Mouse (Mus musculus) ES-E14 (cell line): ENCODE results near the gene Zfp410. TPM values are rescaled to one million over a fixed set of nuclear protein-coding genes. Genes with fewer than 3 reads are reported as not detected.

ENCODE experiments used
- DNase-seq: peaks from one replicate; pipeline ENCODE4 v3.0.0-alpha.2; 2013; ENCODE audit warnings: low read depth, low spot score
- H3K27ac ChIP-seq: 2 replicates; pipeline ENCODE4 v1.5.1; 2012; ENCODE audit warnings: low read depth, mild to moderate bottlenecking, low read length, moderate library complexity, mixed read lengths; ENCODE audit not compliant: poor library complexity, insufficient read depth, severe bottlenecking
- H3K36me3 ChIP-seq: 2 replicates; pipeline ENCODE4 v1.6.1; 2012; ENCODE audit warnings: mild to moderate bottlenecking, low read length, moderate library complexity, mixed read lengths; ENCODE audit not compliant: control insufficient read depth, poor library complexity, insufficient read depth, severe bottlenecking
- H3K4me1 ChIP-seq, 2 experiments: fragments of 150-350 bp in 1 of 2; sonication (generic) in 1 of 2; 2 replicates each; pipeline ENCODE4 v1.6.1; 2012; ENCODE audit warnings: low read length in 2 of 2, mild to moderate bottlenecking in 1 of 2, mixed read lengths in 1 of 2; ENCODE audit not compliant: control insufficient read depth in 2 of 2, insufficient read depth in 2 of 2, poor library complexity in 1 of 2
- H3K4me3 ChIP-seq, 2 experiments: fragments of 150-350 bp in 1 of 2; sonication (generic) in 1 of 2; 2 replicates each; pipeline ENCODE4 v1.5.1; 2012; ENCODE audit warnings: low read length in 2 of 2, low read depth in 1 of 2, mild to moderate bottlenecking in 1 of 2, mixed read lengths in 1 of 2; ENCODE audit not compliant: insufficient read depth in 1 of 2, poor library complexity in 1 of 2, severe bottlenecking in 1 of 2
- H3K9ac ChIP-seq: 2 replicates; pipeline ENCODE4 v1.6.1; 2012; ENCODE audit warnings: low read depth, mild to moderate bottlenecking, low read length, mixed read lengths; ENCODE audit not compliant: poor library complexity, insufficient read depth, severe bottlenecking
- H3K9me3 ChIP-seq: fragments of 150-350 bp; sonication (generic); 2 replicates; pipeline ENCODE4 v1.6.1; 2012; ENCODE audit warnings: low read depth, mild to moderate bottlenecking, low read length; ENCODE audit not compliant: control insufficient read depth, insufficient read depth
- CHD2 ChIP-seq: IDR thresholded peaks from 2 replicates; pipeline ENCODE4 v1.6.1; 2014; ENCODE audit warnings: mild to moderate bottlenecking, low read depth, low read length, inconsistent platforms
- HCFC1 ChIP-seq: IDR thresholded peaks from 2 replicates; pipeline ENCODE4 v1.6.1; 2012; ENCODE audit warnings: low read length, inconsistent platforms, borderline replicate concordance; ENCODE audit not compliant: insufficient read depth
- MAFK ChIP-seq: IDR thresholded peaks from 2 replicates; pipeline ENCODE4 v1.6.1; 2014; ENCODE audit warnings: mild to moderate bottlenecking, low read depth, low read length, inconsistent platforms; ENCODE audit not compliant: insufficient read depth
- ZC3H11A ChIP-seq: IDR thresholded peaks from 2 replicates; pipeline ENCODE4 v1.6.1; 2012; ENCODE audit warnings: low read depth, mild to moderate bottlenecking, inconsistent platforms, low read length, borderline replicate concordance
- ZNF384 ChIP-seq: IDR thresholded peaks from 2 replicates; pipeline ENCODE4 v1.6.1; 2012; ENCODE audit warnings: low read depth, low read length, inconsistent platforms
- in situ Hi-C, 2 experiments: fragments of 600-800 bp; cut with MboI; formaldehyde crosslinking; loops; one replicate each; pipeline ENCODE4 v1.15.1; 2025; ENCODE audit warnings: low sequenced_read_pairs in 2 of 2, inconsistent platforms in 1 of 2; ENCODE audit not compliant: unreplicated experiment in 2 of 2
- total RNA-seq: library from RNA; depleted of rRNA; stranded (reverse); fragments of 300-350 nt; gene quantifications from 2 replicates; pipeline ENCODE4 v1.2.3, GENCODE M21; 2012

The Zfp410 gene
- total RNA-seq, 1 experiment, result 39.6 TPM

DNA sequence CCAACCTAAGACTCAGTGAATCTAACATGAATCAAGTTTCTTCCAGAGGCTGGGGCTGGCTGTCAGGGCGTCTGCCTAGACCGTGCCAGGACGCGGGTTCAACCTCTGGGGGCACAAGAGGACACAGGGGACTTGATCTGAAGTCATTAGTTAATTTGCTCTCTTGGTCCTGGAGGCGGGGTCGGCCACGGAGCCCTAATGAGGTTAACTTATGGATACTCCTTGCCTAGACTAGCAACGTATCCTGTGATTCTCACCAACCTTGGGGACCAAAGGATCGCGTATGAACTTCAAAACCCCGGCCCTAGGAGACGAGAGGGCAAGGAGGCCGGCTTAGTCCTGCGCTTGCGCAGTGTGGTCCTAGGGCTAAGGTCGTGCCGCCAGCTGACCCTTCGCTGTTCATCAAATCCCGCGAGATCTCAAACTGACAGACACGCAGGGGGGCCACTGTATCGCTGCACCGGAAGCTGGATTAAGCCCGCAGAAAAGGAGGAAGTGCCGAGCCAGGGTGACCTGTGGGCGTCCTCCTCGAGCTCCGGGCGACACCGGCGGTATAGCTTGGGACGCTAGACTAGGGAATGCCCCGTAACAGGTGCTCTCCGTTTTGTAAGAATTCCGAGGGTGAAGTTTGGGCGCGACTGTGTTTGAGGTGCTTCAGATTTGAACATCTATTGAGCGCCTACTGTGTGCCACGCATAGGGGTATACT is 31.6 kb upstream of the Zfp410 start, which contains the start of gene Ptgr2:
Gene Ptgr2 (plus strand): TSS at position 348 of the 708 bp plus-strand sequence.
- TF ChIP-seq CHD2, result peak; percentile 98
- no peak for TF ChIP-seq ZC3H11A
- no peak for TF ChIP-seq MAFK
- Histone ChIP-seq H3K4me1 (no peaks in the 10 kb centered on the region), H3K9me3 (no peaks in the 10 kb centered on the region), H3K27ac (no peak within 1 kb of the TSS), H3K36me3 (no peaks in the 10 kb centered on the region), H3K9ac (peak within 1 kb of the TSS; percentile 81), H3K4me3 (peak within 1 kb of the TSS; percentile 73 to 75)
- DNase-seq, result peak; percentile 98
- in situ Hi-C loops, result no loop called here

DNA sequence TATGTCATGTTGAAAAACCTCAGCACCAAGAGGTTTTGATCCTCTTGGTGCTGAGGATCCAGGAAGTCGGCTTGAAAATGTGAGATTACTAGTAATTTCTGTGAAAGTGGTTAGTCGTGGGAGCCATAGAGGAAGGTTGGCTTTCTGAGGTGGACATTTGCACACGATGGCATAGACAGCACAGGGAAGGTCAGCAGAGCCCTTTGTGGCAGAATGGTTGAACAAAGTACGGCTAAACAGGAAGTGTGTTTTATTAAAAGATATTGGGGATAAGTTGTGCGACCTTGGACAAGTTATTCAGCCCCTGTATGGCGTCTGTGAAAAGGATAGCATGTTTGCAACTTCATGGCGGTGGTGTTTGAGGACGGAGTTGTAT is 31.1 kb upstream of the Zfp410 start:
- DNase-seq, result no peak
- no peaks in the 10 kb centered on the region for H3K9me3 ChIP-seq
- H3K4me1 ChIP-seq, result no peaks in the 10 kb centered on the region
- in situ Hi-C loops, result no loop called here
- H3K36me3 ChIP-seq, result peaks cover 1% of the 10 kb centered on the region; the same call in 1 of the 2 replicates
- H3K9ac ChIP-seq, result peak overlapping the region; percentile 80
- peak overlapping the region; percentile 73 to 75 for H3K4me3 ChIP-seq
- no peak for TF ChIP-seq ZC3H11A
- TF ChIP-seq ZNF384, result no peak
- TF ChIP-seq MAFK, result no peak
- no peak for TF ChIP-seq CHD2
- no peak for TF ChIP-seq HCFC1
- no peak overlapping the region for H3K27ac ChIP-seq

DNA sequence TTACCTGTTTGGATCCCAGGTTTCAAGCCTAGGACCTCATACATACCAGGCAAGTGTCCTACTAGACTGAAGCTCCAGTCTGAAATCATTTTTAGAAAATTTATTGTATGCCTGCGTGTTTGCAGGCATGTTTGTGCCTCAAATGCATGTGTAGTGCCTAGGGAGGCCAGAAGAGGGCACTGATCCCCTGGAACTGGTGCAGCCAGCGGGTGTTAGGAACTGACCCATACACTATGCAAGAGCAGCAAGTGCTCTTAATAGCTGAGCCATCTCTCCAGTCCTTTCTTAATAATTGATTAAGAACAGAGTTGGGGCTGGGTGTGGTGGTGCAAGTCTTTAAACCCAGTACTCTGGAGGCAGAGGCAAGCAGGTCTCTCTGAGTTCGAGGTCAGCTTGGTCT is 28.2 kb upstream of the Zfp410 start:
- in situ Hi-C loops, result no loop called here
- no peak for DNase-seq
- Histone ChIP-seq H3K27ac (no peak overlapping the region), H3K36me3 (peaks cover 1% of the 10 kb centered on the region; the same call in 1 of the 2 replicates), H3K4me1 (no peaks in the 10 kb centered on the region), H3K9ac (no peak overlapping the region), H3K4me3 (no peak overlapping the region), H3K9me3 (no peaks in the 10 kb centered on the region)
- TF ChIP-seq MAFK (no peak), ZC3H11A (peak; percentile 46; the same call in 1 of the 2 replicates)

DNA sequence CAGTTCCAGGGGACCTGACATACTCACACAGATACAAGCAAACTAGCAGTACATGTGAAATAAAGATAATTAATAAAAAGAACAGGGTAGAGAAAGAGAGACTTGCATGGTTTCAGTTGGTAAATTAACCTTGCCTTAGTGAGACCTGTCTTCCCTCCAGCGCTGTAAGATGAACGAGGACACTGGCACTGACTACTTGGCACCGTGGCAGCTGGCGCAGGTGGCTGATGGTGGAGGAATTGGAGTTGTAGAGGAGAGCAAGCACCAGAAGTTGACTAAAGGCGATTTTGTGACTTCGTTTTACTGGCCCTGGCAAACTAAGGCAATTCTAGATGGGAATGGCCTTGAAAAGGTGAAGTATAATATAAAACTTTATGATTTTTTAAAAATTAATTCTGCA is 18.8 kb upstream of the Zfp410 start:
- Histone ChIP-seq H3K36me3 (no peaks in the 10 kb centered on the region; the same call in none of the 2 replicates), H3K4me3 (no peak overlapping the region), H3K27ac (no peak overlapping the region), H3K9ac (no peak overlapping the region), H3K9me3 (no peaks in the 10 kb centered on the region), H3K4me1 (no peaks in the 10 kb centered on the region)
- TF ChIP-seq HCFC1 (no peak), ZC3H11A (no peak), CHD2 (no peak), ZNF384 (no peak), MAFK (no peak)
- no peak for DNase-seq
- in situ Hi-C loops, result no loop called here

DNA sequence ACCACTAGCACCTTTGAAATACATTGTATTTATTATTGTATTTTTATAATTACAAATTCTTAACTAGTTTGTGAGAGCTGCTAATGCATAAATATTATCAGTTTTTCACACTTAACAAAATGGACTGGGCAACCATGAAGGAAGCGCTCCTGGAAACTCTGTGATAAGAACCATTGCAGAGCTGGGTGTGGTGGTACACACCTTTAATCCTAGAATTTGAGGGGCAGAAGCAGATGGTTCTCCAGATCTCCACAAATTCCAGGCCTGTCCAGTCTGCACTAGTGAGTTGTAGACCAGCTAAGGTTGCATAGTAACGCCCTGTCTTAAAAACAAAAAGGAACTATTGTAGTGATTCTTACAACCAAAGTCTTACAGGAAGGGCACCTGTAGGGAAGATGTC is 17.4 kb upstream of the Zfp410 start:
- no peak overlapping the region for H3K4me3 ChIP-seq
- H3K9me3 ChIP-seq, result no peaks in the 10 kb centered on the region
- TF ChIP-seq CHD2, result no peak
- no peak for TF ChIP-seq MAFK
- TF ChIP-seq HCFC1, result no peak
- TF ChIP-seq ZNF384, result no peak
- no peak for TF ChIP-seq ZC3H11A
- H3K4me1 ChIP-seq, result no peaks in the 10 kb centered on the region
- no peak overlapping the region for H3K27ac ChIP-seq
- in situ Hi-C loops, result no loop called here
- DNase-seq, result no peak
- H3K36me3 ChIP-seq, result no peaks in the 10 kb centered on the region; the same call in none of the 2 replicates
- no peak overlapping the region for H3K9ac ChIP-seq
